Mouse (Mus musculus): ENCODE data around the gene Olfr644. TPM values are rescaled to one million over a fixed set of nuclear protein-coding genes. Genes with fewer than 3 reads are reported as not detected.

Gene Olfr644
- polyA plus RNA-seq, 1 experiment from 2014 or later: not detected

- Histone ChIP-seq H3K4me1 (ENCODE audit: control insufficient read depth, insufficient read depth, low read length) (no peaks in the 10 kb centered on the region), H3K27ac (ENCODE audit: low read depth, low read length) (no peak overlapping the region), H3K36me3 (ENCODE audit: control insufficient read depth, insufficient read depth, low read length) (no peaks in the 10 kb centered on the region), H3K27me3 (ENCODE audit: control insufficient read depth, insufficient read depth, low read length) (no peaks in the 10 kb centered on the region), H3K9me3 (ENCODE audit: control insufficient read depth, low read length) (no peaks in the 10 kb centered on the region), H3K9ac (ENCODE audit: low read depth, low read length) (no peak overlapping the region), H3K4me3 (ENCODE audit: low read length) (no peak overlapping the region), H3K4me2 (replicated peaks; ENCODE audit: low read depth, low read length) (no peak overlapping the region)
- 79% methylated on average over 3 of the region's 3 CpGs for WGBS
- ATAC-seq (ENCODE audit: low FRiP score, low TSS enrichment): no peak
Measured at GRCm38 (mm10) chr7:104026978-104027377, 44.7 kb downstream of the Olfr644 start.

DNA sequence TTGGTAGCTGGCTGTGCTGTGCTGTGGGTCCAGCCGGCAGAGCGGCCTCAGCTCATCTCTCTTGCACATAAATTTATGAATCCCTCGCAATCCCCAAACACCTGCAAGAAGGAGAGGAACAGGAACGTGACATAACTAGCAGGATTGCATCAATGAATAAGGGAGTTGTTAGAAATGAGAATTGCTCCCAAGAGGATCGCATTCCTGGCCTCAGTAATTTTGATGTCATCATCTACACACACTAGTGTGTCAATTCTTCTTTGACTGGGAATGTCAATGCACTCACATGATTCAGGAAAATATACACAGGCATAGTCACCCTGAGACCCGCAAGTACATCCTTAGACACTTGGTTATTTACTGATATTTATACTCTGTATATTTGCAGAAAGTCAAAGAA lies 46.2 kb downstream of the Olfr644 start, which contains the start of gene Olfr640:
Olfr640 (minus strand) TSS at position 101 of the 400 bp plus-strand sequence.
- 76% methylated on average over 6 of the region's 6 CpGs for WGBS
- no peak within 1 kb of the TSS for H3K4me3 ChIP-seq (ENCODE audit: low read length)
- no peak within 1 kb of the TSS for H3K27ac ChIP-seq (ENCODE audit: low read depth, low read length)
- H3K27me3 ChIP-seq (ENCODE audit: control insufficient read depth, insufficient read depth, low read length): no peaks in the 10 kb centered on the region
- no peak within 1 kb of the TSS for H3K9ac ChIP-seq (ENCODE audit: low read depth, low read length)
- H3K36me3 ChIP-seq (ENCODE audit: control insufficient read depth, insufficient read depth, low read length): no peaks in the 10 kb centered on the region
- H3K4me2 ChIP-seq (replicated peaks; ENCODE audit: low read depth, low read length): no peak within 1 kb of the TSS
- H3K4me1 ChIP-seq (ENCODE audit: control insufficient read depth, insufficient read depth, low read length): no peaks in the 10 kb centered on the region
- no peaks in the 10 kb centered on the region for H3K9me3 ChIP-seq (ENCODE audit: control insufficient read depth, low read length)
- ATAC-seq (ENCODE audit: low FRiP score, low TSS enrichment): no peak

- Histone ChIP-seq H3K4me3 (ENCODE audit: low read length) (no peak overlapping the region), H3K4me1 (ENCODE audit: control insufficient read depth, insufficient read depth, low read length) (no peaks in the 10 kb centered on the region), H3K36me3 (ENCODE audit: control insufficient read depth, insufficient read depth, low read length) (no peaks in the 10 kb centered on the region), H3K4me2 (replicated peaks; ENCODE audit: low read depth, low read length) (no peak overlapping the region), H3K27me3 (ENCODE audit: control insufficient read depth, insufficient read depth, low read length) (no peaks in the 10 kb centered on the region), H3K27ac (ENCODE audit: low read depth, low read length) (no peak overlapping the region), H3K9ac (ENCODE audit: low read depth, low read length) (no peak overlapping the region), H3K9me3 (ENCODE audit: control insufficient read depth, low read length) (no peaks in the 10 kb centered on the region)
- 93% methylated on average over 6 of the region's 6 CpGs for WGBS
- no peak for ATAC-seq (ENCODE audit: low FRiP score, low TSS enrichment)
Measured at GRCm38 (mm10) chr7:104021651-104022050, 50.0 kb downstream of the Olfr644 start.

GRCm38 (mm10) chr7:104018953-104019352 lies 52.7 kb downstream of the Olfr644 start:
- no peaks in the 10 kb centered on the region for H3K36me3 ChIP-seq (ENCODE audit: control insufficient read depth, insufficient read depth, low read length)
- WGBS: 84% methylated on average over 1 of the region's 1 CpGs
- H3K9me3 ChIP-seq (ENCODE audit: control insufficient read depth, low read length): no peaks in the 10 kb centered on the region
- H3K4me1 ChIP-seq (ENCODE audit: control insufficient read depth, insufficient read depth, low read length): no peaks in the 10 kb centered on the region
- no peak for ATAC-seq (ENCODE audit: low FRiP score, low TSS enrichment)
- H3K9ac ChIP-seq (ENCODE audit: low read depth, low read length): no peak overlapping the region
- no peak overlapping the region for H3K27ac ChIP-seq (ENCODE audit: low read depth, low read length)
- no peak overlapping the region for H3K4me2 ChIP-seq (replicated peaks; ENCODE audit: low read depth, low read length)
- H3K27me3 ChIP-seq (ENCODE audit: control insufficient read depth, insufficient read depth, low read length): no peaks in the 10 kb centered on the region
- no peak overlapping the region for H3K4me3 ChIP-seq (ENCODE audit: low read length)

GRCm38 (mm10) chr7:104017203-104017602 lies 54.5 kb downstream of the Olfr644 start, which contains the start of gene Olfr639:
TSS of gene Olfr639 (minus strand) at chr7:104017303.
- Histone ChIP-seq H3K9me3 (ENCODE audit: control insufficient read depth, low read length) (no peaks in the 10 kb centered on the region), H3K4me1 (ENCODE audit: control insufficient read depth, insufficient read depth, low read length) (no peaks in the 10 kb centered on the region), H3K4me2 (replicated peaks; ENCODE audit: low read depth, low read length) (no peak within 1 kb of the TSS), H3K36me3 (ENCODE audit: control insufficient read depth, insufficient read depth, low read length) (no peaks in the 10 kb centered on the region), H3K27me3 (ENCODE audit: control insufficient read depth, insufficient read depth, low read length) (no peaks in the 10 kb centered on the region), H3K9ac (ENCODE audit: low read depth, low read length) (no peak within 1 kb of the TSS), H3K27ac (ENCODE audit: low read depth, low read length) (no peak within 1 kb of the TSS), H3K4me3 (ENCODE audit: low read length) (no peak within 1 kb of the TSS)
- ATAC-seq (ENCODE audit: low FRiP score, low TSS enrichment): no peak

Other genes with a start within 250 kb of the Olfr644 start
- 3,842 and 4,307 TPM in 2 replicates for gene Hbb-bs, start 243.8 kb downstream of the Olfr644 start, polyA plus RNA-seq (2014; fragmentation: Nextera tagmentation; extraction: Ambion mirVana)
- gene Hbb-bh2, start 231.3 kb downstream of the Olfr644 start, polyA plus RNA-seq (2014; fragmentation: Nextera tagmentation; extraction: Ambion mirVana): not detected in 2 replicates
- 2.8 and 6.5 TPM in 2 replicates for gene Hbb-bh1, start 228.7 kb downstream of the Olfr644 start, polyA plus RNA-seq (2014; fragmentation: Nextera tagmentation; extraction: Ambion mirVana)
- 578 and 855 TPM in 2 replicates for gene Hbb-y, start 218.7 kb downstream of the Olfr644 start, polyA plus RNA-seq (2014; fragmentation: Nextera tagmentation; extraction: Ambion mirVana)
- gene Olfr66, start 185.6 kb downstream of the Olfr644 start, polyA plus RNA-seq (2014; fragmentation: Nextera tagmentation; extraction: Ambion mirVana): not detected in 2 replicates
- not detected in 2 replicates for gene Olfr64, start 177.4 kb downstream of the Olfr644 start, polyA plus RNA-seq (2014; fragmentation: Nextera tagmentation; extraction: Ambion mirVana)
- not detected in 2 replicates for gene Olfr65, start 168.4 kb downstream of the Olfr644 start, polyA plus RNA-seq (2014; fragmentation: Nextera tagmentation; extraction: Ambion mirVana)
- not detected in 2 replicates for gene Olfr631, start 143.0 kb downstream of the Olfr644 start, polyA plus RNA-seq (2014; fragmentation: Nextera tagmentation; extraction: Ambion mirVana)
- not detected in 2 replicates for gene Olfr632, start 137.5 kb downstream of the Olfr644 start, polyA plus RNA-seq (2014; fragmentation: Nextera tagmentation; extraction: Ambion mirVana)
- not detected in 2 replicates for gene Olfr633, start 127.4 kb downstream of the Olfr644 start, polyA plus RNA-seq (2014; fragmentation: Nextera tagmentation; extraction: Ambion mirVana)
- 0.03 TPM in 1 of 2 replicates, not detected in the other for gene Olfr635, start 100.7 kb downstream of the Olfr644 start, polyA plus RNA-seq (2014; fragmentation: Nextera tagmentation; extraction: Ambion mirVana)
- gene Olfr638, start 73.1 kb downstream of the Olfr644 start, polyA plus RNA-seq (2014; fragmentation: Nextera tagmentation; extraction: Ambion mirVana): not detected in 2 replicates
- 0.03 TPM in 1 of 2 replicates, not detected in the other for gene Olfr639, start 54.6 kb downstream of the Olfr644 start, polyA plus RNA-seq (2014; fragmentation: Nextera tagmentation; extraction: Ambion mirVana)
- not detected in 2 replicates for gene Olfr640, start 46.3 kb downstream of the Olfr644 start, polyA plus RNA-seq (2014; fragmentation: Nextera tagmentation; extraction: Ambion mirVana)
- gene Olfr641, start 36.4 kb downstream of the Olfr644 start, polyA plus RNA-seq (2014; fragmentation: Nextera tagmentation; extraction: Ambion mirVana): not detected in 2 replicates
- not detected in 2 replicates for gene Olfr642, start 19.2 kb downstream of the Olfr644 start, polyA plus RNA-seq (2014; fragmentation: Nextera tagmentation; extraction: Ambion mirVana)
- not detected in 2 replicates for gene 4930516K23Rik, start 10.4 kb downstream of the Olfr644 start, polyA plus RNA-seq (2014; fragmentation: Nextera tagmentation; extraction: Ambion mirVana)
- gene Olfr645, start 13.6 kb upstream of the Olfr644 start, polyA plus RNA-seq (2014; fragmentation: Nextera tagmentation; extraction: Ambion mirVana): not detected in 2 replicates
- not detected in 2 replicates for gene Olfr646, start 33.0 kb upstream of the Olfr644 start, polyA plus RNA-seq (2014; fragmentation: Nextera tagmentation; extraction: Ambion mirVana)
- not detected in 2 replicates for gene Ubqln5, start 58.0 kb upstream of the Olfr644 start, polyA plus RNA-seq (2014; fragmentation: Nextera tagmentation; extraction: Ambion mirVana)
- gene Olfr643, start 65.5 kb upstream of the Olfr644 start, polyA plus RNA-seq (2014; fragmentation: Nextera tagmentation; extraction: Ambion mirVana): not detected in 2 replicates
- not detected in 2 replicates for gene Ubqln3, start 71.4 kb upstream of the Olfr644 start, polyA plus RNA-seq (2014; fragmentation: Nextera tagmentation; extraction: Ambion mirVana)
- not detected in 2 replicates for gene Ubqlnl, start 78.7 kb upstream of the Olfr644 start, polyA plus RNA-seq (2014; fragmentation: Nextera tagmentation; extraction: Ambion mirVana)
- not detected in 2 replicates for gene Olfm5, start 93.0 kb upstream of the Olfr644 start, polyA plus RNA-seq (2014; fragmentation: Nextera tagmentation; extraction: Ambion mirVana)
- 0.12 and 0.14 TPM in 2 replicates for gene Olfr648, start 111.5 kb upstream of the Olfr644 start, polyA plus RNA-seq (2014; fragmentation: Nextera tagmentation; extraction: Ambion mirVana)
- not detected in 2 replicates for gene Olfr649, start 124.1 kb upstream of the Olfr644 start, polyA plus RNA-seq (2014; fragmentation: Nextera tagmentation; extraction: Ambion mirVana)
- 1.3 and 2.5 TPM in 2 replicates for gene Trim6, start 146.9 kb upstream of the Olfr644 start, polyA plus RNA-seq (2014; fragmentation: Nextera tagmentation; extraction: Ambion mirVana)
- 1.4 and 1.5 TPM in 2 replicates for gene Trim34a, start 172.6 kb upstream of the Olfr644 start, polyA plus RNA-seq (2014; fragmentation: Nextera tagmentation; extraction: Ambion mirVana)
- 0.20 and 0.30 TPM in 2 replicates for gene Trim5, start 216.2 kb upstream of the Olfr644 start, polyA plus RNA-seq (2014; fragmentation: Nextera tagmentation; extraction: Ambion mirVana)
- 4.5 and 6.3 TPM in 2 replicates for gene Trim12a, start 243.6 kb upstream of the Olfr644 start, polyA plus RNA-seq (2014; fragmentation: Nextera tagmentation; extraction: Ambion mirVana)